Mouse (Mus musculus): ENCODE measurements around the gene Mgrn1.

DNA sequence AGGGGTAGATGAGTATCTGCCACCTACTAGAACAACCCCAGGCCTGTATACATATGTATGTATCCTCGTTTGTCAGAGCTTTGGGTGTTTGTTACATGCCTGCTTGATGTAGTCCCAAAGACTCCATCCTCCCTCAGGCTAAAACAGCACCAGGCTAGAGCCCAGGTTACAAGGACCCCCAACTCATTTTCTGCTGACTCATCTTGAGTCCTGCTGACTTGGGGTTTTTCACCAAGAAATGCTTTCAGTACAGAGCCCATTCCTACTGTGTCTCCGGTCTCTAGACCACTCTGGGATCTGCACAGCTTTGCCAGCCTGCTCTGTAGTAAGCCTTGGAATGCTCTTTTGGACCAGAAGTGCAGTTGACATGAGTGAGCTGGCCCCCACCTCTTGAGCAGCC, 30.6 kb downstream of the Mgrn1 start:
- no peak for TF ChIP-seq CTCF (IDR thresholded peaks at IDR 0.05; ENCODE audit: low read depth)
- no peak for TF ChIP-seq EP300 (IDR thresholded peaks at IDR 0.05; ENCODE audit: low read depth)

All from liver, postnatal 0 days (tissue).